Mouse (Mus musculus): Measurements from ENCODE around the gene Cyb5d1. TPM values are rescaled to one million over a fixed set of nuclear protein-coding genes. Genes with fewer than 3 reads are reported as not detected.

The Cyb5d1 gene
- 10 to 100 TPM; 33.3 to 39.8 (median 36.9) TPM for total RNA-seq (2022)

DNA sequence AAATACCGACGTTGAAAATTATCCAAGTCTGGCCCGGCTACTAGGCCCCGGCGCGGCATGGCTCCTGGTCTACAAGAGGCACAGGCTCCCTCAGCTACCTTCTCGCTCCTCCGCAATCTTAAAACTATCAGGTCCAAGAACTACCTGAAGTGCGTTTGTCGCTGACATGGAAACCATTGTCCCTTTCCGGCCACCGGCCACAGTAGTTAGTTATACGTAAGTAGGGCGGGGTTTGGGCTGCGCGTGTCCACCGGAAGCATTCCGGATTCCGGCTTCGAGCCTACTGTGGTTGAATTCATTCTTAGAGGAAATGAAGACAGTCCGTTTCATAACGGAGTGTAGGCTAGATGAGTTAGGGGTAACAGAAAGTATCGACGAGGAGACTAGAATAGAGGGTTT, at the start of gene Cyb5d1, which contains the start of gene Naa38:
Gene Cyb5d1 (minus strand): TSS at position 397 of the 399 bp plus-strand sequence.
Gene Naa38 (plus strand): TSS at position 253 of the 399 bp plus-strand sequence.
- DNase-seq (ENCODE audit: low spot score) = peak; percentile 95

DNA sequence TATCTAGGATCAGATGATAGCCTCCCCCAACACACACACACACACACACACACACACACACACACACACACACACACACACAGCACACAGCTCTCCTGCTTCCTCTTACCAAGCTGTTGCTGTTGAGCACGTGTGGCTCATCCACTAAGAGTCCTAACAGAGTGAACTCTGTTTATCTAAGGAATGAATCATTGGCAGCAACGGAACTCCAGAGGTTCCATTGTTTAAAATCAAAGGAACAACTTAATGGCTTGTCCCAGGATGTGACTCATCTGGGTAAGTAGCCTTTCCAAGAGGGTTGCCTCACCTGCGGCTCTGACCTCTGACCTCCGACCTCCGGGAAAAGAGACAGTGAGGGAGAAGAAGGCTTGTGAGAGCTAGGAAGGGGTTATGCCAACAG, 47.9 kb upstream of the Cyb5d1 start:
- peak; percentile 64 for DNase-seq (ENCODE audit: low spot score)

- DNase-seq (ENCODE audit: low spot score) = no peak
Observed at GRCm38 (mm10) chr11:69437291-69437690, 41.9 kb upstream of the Cyb5d1 start.

DNA sequence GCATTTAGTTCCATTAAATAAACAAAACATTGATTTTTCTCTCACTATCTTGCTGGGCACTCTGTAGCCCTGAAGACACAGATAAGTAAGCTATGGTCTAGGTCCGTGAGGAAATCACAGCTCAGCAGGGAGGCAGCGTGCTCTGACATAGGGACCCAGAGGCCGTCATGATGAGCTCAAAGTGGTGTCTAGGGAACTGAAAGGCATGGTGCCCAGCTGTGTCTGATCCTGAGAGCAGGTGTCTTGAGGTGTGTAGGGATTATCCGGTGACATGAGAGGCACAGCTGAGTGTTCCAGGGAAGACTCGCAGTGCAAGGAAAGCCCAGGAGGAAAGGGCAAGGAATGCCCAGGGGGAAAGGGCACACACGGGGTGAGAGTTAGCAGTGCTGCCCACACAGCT, 37.8 kb upstream of the Cyb5d1 start:
- no peak for DNase-seq (ENCODE audit: low spot score)

- DNase-seq (ENCODE audit: low spot score) = no peak
Observed at GRCm38 (mm10) chr11:69432640-69432982, 37.2 kb upstream of the Cyb5d1 start.

GRCm38 (mm10) chr11:69431829-69432639, 36.6 kb upstream of the Cyb5d1 start:
- peak; percentile 77 for DNase-seq (ENCODE audit: low spot score)

GRCm38 (mm10) chr11:69430631-69431030, 35.2 kb upstream of the Cyb5d1 start:
- DNase-seq (ENCODE audit: low spot score) = no peak

DNA sequence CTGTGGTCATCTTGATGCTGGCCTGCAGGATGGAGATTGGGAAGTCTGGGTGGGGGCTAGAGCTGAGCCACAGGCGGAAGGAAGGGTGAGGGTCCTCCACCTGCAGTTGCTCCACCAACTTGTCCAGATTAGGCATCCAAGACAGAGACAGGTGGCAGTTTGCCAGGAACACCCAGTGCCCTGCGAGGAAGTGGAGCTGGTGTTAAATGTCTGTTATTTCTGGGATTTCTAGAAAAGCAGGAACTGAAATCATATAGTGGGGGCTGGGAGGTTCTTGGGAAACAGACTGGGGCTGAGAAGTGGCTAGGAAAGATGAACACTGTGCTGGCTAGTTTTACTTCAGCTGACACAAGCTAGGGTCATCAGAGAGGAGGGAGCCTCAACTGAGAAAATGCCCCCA, 33.9 kb upstream of the Cyb5d1 start:
- DNase-seq (ENCODE audit: low spot score) = peak; percentile 58

DNA sequence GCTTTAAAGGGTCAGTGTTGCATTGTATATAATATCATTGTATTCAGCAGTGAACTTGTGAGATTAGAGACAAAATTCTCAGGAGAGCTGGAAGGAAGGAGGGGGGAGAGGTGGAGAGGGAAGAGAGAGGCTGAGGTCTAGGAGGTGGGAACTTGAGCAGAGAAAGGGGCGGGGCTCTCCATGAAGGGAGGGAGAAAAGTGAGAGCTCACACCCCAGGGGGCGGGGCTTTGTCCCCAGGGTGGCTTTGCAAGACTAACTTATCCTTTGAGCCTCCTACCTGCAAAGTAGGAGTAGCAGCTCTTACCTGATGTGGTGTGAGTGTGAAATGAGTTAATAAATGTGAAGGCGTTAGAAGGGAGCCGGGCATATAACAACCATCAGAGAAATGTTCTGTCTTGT, 33.3 kb upstream of the Cyb5d1 start:
- no peak for DNase-seq (ENCODE audit: low spot score)

DNA sequence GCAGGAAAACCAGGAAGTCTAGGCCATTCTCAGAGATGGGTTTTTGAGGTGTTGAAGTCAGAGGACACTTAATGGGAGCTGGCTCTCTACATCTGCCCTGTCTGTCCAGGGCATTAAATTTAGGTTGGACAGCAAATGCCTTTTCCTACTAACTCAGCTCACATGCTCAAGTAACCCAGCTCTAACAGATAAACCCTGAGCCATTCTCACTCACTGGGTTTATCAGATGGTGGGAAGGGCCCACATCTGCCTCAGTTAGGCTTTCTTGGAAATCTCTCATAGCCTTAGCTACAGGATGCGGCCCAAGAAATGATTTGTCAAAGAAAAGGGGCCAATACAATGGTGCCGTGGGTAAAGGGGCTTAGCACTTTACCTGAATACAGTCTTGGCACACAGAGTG, 30.8 kb upstream of the Cyb5d1 start:
- no peak for DNase-seq (ENCODE audit: low spot score)

GRCm38 (mm10) chr11:69423885-69424284, 28.5 kb upstream of the Cyb5d1 start:
- no peak for DNase-seq (ENCODE audit: low spot score)

GRCm38 (mm10) chr11:69422842-69423241, 27.4 kb upstream of the Cyb5d1 start:
- no peak for DNase-seq (ENCODE audit: low spot score)

- DNase-seq (ENCODE audit: low spot score) = no peak
Observed at GRCm38 (mm10) chr11:69421131-69421977, 25.9 kb upstream of the Cyb5d1 start.

DNA sequence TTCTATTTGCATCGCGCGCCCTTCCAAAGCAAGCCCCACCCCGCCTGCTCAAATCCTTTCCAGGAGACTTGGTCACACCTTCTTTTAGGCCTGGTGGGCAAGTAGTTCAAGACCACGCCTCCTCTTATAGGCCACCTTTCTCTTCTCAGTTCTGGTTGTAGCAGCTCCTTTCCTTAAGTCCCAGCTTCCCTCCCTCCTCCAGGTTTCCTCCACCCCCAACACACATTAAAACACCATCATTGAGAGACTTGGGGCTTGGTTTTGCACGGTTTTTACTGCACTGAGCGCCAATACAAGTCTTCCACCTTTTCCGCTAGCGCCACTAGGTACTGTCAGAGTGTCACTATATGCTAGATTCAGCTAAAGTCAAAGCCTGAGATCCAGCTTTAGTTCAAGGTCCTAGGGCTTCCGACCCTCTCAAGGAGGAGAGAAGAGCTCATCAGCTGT, 25.1 kb upstream of the Cyb5d1 start:
- no peak for DNase-seq (ENCODE audit: low spot score)

- peak; percentile 59 for DNase-seq (ENCODE audit: low spot score)
Observed at GRCm38 (mm10) chr11:69419813-69420553, 24.6 kb upstream of the Cyb5d1 start.

- peak; percentile 33 for DNase-seq (ENCODE audit: low spot score)
Observed at GRCm38 (mm10) chr11:69419443-69419812, 24.0 kb upstream of the Cyb5d1 start.

GRCm38 (mm10) chr11:69418481-69419442, 23.3 kb upstream of the Cyb5d1 start:
- DNase-seq (ENCODE audit: low spot score) = peak; percentile 96

DNA sequence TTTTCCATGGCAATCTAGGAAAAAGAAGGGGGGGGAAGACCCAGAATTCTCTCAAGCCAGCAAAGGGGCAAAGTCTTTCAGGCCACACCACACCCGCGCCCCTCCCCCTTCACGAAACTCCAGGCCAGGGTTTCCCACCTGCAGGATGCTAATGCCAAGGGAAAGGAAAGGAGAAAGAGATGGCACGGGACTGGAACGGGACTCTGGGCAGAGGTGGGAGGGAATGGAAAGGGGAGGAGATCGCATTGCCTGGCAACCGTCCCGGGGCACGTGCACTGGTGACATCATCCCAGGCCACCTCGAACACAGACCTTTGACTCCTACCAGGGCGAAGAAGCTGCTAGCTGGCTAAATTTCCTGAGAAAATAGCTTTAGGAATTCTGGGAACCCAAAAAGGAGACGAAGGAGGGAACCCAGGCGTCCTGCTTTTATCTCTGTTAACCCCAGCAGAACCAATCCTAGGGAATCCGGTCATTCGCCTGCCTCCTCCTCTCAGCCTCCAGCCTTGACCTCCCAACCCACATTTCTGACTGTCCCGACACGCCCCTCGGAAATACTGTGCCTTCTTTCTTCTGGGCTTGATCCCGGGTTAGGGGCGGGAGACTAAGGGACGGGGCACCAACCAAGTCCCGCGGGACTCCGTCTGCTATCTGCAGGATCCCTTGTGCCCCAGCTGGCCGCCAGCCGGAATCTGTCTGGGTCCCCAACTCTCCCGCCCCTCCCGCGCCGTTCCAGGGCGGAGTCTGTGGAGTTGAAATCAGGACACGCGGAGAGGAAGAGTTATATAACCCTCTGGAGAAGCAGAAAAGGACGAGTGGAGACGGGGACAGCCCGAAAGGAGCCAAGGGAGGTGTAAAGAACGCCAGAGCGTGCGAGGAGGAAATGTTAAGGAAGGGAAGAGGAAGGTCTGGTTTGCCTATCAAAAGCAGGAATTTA, 22.3 kb upstream of the Cyb5d1 start:
- DNase-seq (ENCODE audit: low spot score) = peak; percentile 93

DNA sequence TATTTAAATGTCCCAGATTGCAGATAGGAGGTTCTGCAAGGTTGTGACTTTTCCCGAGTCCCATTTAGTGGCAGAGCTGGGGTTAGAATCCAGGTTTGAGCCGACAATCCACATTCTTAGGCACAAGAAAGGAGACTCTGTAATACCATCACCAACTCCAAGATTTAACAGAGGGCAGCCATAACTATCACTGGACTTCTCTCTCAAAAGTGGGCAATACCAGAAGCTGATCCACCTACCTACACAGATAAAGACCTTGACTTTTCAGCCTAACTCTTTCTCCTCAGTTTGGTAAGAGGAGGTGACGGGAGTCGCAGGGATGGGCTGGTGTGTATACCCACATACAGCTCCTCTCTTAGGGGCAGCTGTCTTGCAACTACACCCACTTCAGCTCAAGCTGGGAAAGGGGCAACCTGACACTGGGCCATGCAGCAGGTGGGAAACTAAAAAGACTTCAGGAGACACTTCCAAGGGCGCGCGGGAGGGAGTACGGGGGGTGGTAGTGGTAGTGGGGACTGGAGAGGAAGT, 21.6 kb upstream of the Cyb5d1 start:
- no peak for DNase-seq (ENCODE audit: low spot score)

All from heart, adult 8-10 months (tissue).